Mouse (Mus musculus): ENCODE measurements around the gene Gfod1. TPM values are rescaled to one million over a fixed set of nuclear protein-coding genes. Genes with fewer than 3 reads are reported as not detected.

The Gfod1 gene
- polyA plus RNA-seq, 1 experiment from 2014 or later: 0.53 TPM

DNA sequence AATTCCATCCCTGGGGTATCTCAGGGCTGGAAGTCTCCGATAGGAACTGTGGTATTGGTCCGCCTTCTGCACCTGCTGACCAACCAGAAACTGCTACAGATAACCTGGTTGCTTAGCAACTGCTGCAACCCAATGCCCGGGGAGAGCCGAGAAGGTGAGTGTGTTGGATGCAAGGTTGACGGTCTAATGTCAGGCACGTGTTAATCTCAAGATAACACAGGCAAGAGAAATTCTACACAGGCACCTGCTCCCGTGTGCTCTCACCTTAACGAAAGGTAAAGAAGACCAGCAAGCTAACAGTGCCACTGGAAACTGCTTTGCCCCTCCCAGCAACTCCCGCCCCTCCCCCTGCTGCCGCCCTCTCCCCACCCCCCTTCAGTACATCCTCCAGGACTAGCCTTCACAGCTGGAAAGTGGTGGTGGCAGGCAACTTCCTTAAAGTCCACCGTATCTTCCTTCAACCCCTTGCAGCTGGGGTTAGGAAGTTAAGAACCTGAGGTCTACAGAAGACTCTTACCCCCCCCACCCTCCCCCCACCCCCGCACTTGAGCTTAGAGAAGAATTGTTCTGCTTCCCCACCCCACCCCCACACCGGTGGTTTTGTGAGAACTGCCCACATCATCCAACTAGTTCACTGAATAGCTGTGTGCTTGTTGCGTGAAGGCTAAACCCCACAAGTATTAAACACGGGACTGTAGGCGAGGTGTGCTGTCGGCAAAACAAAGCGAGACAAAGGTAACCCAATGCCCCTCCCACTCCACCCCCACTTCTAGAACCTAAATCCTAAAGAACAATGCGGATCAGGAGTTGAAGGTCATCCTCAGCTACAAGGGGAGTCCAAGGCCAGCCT is 88.6 kb downstream of the Gfod1 start:
- Histone ChIP-seq H3K9ac (ENCODE audit: low read length) (no peak overlapping the region), H3K4me1 (ENCODE audit: control insufficient read depth, insufficient read depth, low read length) (peaks cover 12% of the 10 kb centered on the region; the same call in 1 of the 2 replicates), H3K27me3 (ENCODE audit: control insufficient read depth, insufficient read depth, low read length) (no peaks in the 10 kb centered on the region; the same call in 1 of the 2 replicates), H3K4me3 (ENCODE audit: low read depth, low read length) (no peak overlapping the region), H3K27ac (ENCODE audit: low read depth, low read length) (no peak overlapping the region), H3K36me3 (ENCODE audit: control insufficient read depth, insufficient read depth, low read length) (no peaks in the 10 kb centered on the region), H3K4me2 (peak overlapping the region; percentile 20; the same call in 1 of the 2 replicates), H3K9me3 (ENCODE audit: control insufficient read depth, low read length) (no peaks in the 10 kb centered on the region)
- DNase-seq (ENCODE audit: low spot score, missing footprints) (peak; percentile 31), ATAC-seq (ENCODE audit: low FRiP score) (peak; percentile 61; the same call in 1 of the 2 replicates)
- 15% methylated on average over 18 of the region's 19 CpGs for WGBS

DNA sequence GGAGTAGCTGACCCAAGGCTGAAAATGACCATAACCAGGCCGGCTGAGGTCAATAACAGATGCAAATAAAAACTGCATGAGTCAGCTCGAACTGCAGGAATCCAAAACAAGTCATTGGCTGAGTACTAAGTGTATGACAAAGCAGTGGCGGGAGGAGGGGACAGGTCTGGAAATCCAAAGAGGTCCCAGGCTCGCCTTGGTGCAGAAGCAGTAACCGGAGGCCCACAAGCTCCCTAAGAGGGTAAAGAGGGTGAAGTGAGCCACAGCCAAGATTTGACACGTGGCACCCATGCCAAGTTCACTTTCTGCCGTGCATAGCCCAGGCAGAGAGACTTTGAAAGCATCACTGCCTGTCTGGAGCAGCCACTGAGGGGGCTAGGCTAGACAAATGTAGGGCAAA is 91.6 kb downstream of the Gfod1 start:
- 60% methylated on average over 7 of the region's 7 CpGs for WGBS
- ATAC-seq (ENCODE audit: low FRiP score) (no peak), DNase-seq (ENCODE audit: low spot score, missing footprints) (peak; percentile 68)
- Histone ChIP-seq H3K4me2 (no peak overlapping the region), H3K9ac (ENCODE audit: low read length) (no peak overlapping the region), H3K4me3 (ENCODE audit: low read depth, low read length) (no peak overlapping the region), H3K27ac (ENCODE audit: low read depth, low read length) (no peak overlapping the region), H3K36me3 (ENCODE audit: control insufficient read depth, insufficient read depth, low read length) (no peaks in the 10 kb centered on the region), H3K27me3 (ENCODE audit: control insufficient read depth, insufficient read depth, low read length) (no peaks in the 10 kb centered on the region; the same call in 1 of the 2 replicates), H3K4me1 (ENCODE audit: control insufficient read depth, insufficient read depth, low read length) (peaks cover 8% of the 10 kb centered on the region; the same call in 1 of the 2 replicates), H3K9me3 (ENCODE audit: control insufficient read depth, low read length) (no peaks in the 10 kb centered on the region)

DNA sequence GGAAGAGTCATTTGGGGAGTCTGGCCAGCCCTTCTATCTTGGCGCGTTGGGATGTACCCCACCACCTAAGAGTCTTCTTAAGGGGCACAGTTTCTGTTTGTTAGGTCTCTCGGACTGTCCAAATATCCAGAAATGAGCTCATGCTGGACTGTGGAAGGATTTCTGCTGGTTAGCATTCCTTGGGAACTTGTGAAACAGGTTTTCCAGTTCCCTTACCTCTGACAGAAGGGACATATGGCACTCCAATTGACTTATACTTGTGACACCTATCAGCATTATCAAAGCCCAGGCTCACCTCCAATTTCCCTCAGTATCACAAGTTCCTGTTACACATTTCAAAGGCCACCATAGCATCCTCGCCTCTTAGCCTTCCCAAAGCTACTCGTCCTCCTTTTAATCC is 93.0 kb downstream of the Gfod1 start:
- Histone ChIP-seq H3K9ac (ENCODE audit: low read length) (no peak overlapping the region), H3K4me3 (ENCODE audit: low read depth, low read length) (no peak overlapping the region), H3K27me3 (ENCODE audit: control insufficient read depth, insufficient read depth, low read length) (no peaks in the 10 kb centered on the region; the same call in 1 of the 2 replicates), H3K4me1 (ENCODE audit: control insufficient read depth, insufficient read depth, low read length) (peaks cover 8% of the 10 kb centered on the region; the same call in 1 of the 2 replicates), H3K36me3 (ENCODE audit: control insufficient read depth, insufficient read depth, low read length) (no peaks in the 10 kb centered on the region), H3K9me3 (ENCODE audit: control insufficient read depth, low read length) (no peaks in the 10 kb centered on the region), H3K4me2 (no peak overlapping the region), H3K27ac (ENCODE audit: low read depth, low read length) (no peak overlapping the region)
- WGBS: 84% methylated on average over 5 of the region's 5 CpGs
- ATAC-seq (ENCODE audit: low FRiP score) (no peak), DNase-seq (ENCODE audit: low spot score, missing footprints) (peak; percentile 53)

DNA sequence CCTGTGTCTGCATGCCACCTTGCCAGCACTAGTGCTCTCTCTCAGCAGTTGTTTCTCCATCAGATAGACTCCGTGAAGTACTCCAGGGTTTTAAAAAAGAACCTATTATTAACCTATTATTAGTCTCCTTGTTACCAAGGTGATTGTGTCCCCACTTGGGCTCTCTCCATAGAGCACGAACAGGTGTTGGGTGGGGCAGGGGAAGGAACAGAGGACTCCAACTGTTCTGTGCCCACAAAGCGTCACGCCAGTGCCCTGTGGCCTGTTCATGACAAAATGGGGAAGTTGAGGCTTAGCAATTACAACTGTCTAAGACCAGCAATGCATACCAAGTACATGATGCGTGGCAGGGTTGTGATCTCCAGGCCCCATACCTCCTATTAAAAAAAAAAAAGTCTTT is 94.4 kb downstream of the Gfod1 start:
- Histone ChIP-seq H3K9me3 (ENCODE audit: control insufficient read depth, low read length) (no peaks in the 10 kb centered on the region), H3K27me3 (ENCODE audit: control insufficient read depth, insufficient read depth, low read length) (no peaks in the 10 kb centered on the region; the same call in 1 of the 2 replicates), H3K4me3 (ENCODE audit: low read depth, low read length) (no peak overlapping the region), H3K4me1 (ENCODE audit: control insufficient read depth, insufficient read depth, low read length) (no peaks in the 10 kb centered on the region), H3K4me2 (no peak overlapping the region), H3K9ac (ENCODE audit: low read length) (no peak overlapping the region), H3K27ac (ENCODE audit: low read depth, low read length) (no peak overlapping the region), H3K36me3 (ENCODE audit: control insufficient read depth, insufficient read depth, low read length) (no peaks in the 10 kb centered on the region)
- WGBS: 79% methylated on average over 5 of the region's 5 CpGs
- DNase-seq (ENCODE audit: low spot score, missing footprints) (no peak), ATAC-seq (ENCODE audit: low FRiP score) (no peak)

DNA sequence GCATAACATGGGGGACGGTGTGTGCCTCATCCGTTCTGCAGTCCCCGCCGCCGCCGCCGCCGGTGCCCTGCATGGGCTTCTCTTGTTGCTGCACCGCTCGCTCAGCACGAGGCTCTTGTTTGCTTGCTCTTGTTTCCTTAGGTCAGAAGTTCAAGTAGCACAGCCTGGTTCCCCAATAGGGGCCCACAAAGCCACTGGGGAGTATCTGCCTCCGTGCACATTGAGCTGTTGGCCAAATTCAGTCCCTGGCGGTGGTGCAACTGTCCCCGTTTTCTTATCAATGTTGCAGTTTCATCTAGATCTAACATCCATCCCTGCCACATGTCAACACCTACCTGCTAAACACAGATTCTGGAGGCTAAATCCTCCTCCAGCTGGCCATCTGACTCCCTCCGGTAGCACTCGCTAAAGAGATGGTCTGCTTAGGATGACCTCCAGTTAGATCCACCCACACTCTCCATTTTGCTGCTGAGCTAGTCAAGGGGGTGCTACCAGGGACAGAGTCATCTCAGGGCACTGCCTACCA is 95.0 kb downstream of the Gfod1 start:
- H3K36me3 ChIP-seq (ENCODE audit: control insufficient read depth, insufficient read depth, low read length): no peaks in the 10 kb centered on the region
- H3K4me3 ChIP-seq (ENCODE audit: low read depth, low read length): no peak overlapping the region
- DNase-seq (ENCODE audit: low spot score, missing footprints) (peak; percentile 87), ATAC-seq (ENCODE audit: low FRiP score) (no peak)
- H3K27me3 ChIP-seq (ENCODE audit: control insufficient read depth, insufficient read depth, low read length): no peaks in the 10 kb centered on the region; the same call in 1 of the 2 replicates
- no peak overlapping the region for H3K4me2 ChIP-seq
- WGBS: 41% methylated on average over 16 of the region's 16 CpGs
- no peaks in the 10 kb centered on the region for H3K9me3 ChIP-seq (ENCODE audit: control insufficient read depth, low read length)
- H3K27ac ChIP-seq (ENCODE audit: low read depth, low read length): no peak overlapping the region
- no peak overlapping the region for H3K9ac ChIP-seq (ENCODE audit: low read length)
- no peaks in the 10 kb centered on the region for H3K4me1 ChIP-seq (ENCODE audit: control insufficient read depth, insufficient read depth, low read length)

DNA sequence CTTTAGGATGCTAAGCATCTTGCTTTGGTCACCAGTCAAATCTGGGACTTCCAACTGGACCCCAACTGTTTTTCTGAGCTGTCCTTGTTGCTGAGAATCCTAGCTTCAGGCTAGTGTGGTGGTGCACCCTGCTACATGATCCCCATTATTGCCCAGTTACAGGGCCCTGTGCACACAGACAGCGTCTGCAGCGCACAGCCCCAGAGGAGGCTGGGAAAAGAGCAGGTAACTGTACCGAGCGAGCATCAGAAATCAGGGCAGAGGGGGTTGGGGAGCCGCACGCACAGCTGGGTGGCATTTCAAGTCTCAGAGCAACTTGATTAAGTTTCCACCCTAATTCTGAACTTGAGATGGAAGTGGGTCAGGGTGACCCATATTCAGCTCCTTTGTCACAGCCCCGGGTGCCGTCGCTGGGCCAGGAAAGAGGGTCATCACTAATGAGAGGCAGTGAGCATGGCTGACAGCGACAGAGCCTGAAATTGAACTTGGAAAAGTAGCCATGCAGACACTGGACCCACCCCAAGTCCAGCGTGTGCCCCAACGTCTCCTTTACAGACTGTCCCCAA is 97.8 kb downstream of the Gfod1 start:
- H3K27ac ChIP-seq (ENCODE audit: low read depth, low read length): no peak overlapping the region
- H3K9me3 ChIP-seq (ENCODE audit: control insufficient read depth, low read length): no peaks in the 10 kb centered on the region
- no peak overlapping the region for H3K9ac ChIP-seq (ENCODE audit: low read length)
- 91% methylated on average over 12 of the region's 12 CpGs for WGBS
- no peaks in the 10 kb centered on the region for H3K4me1 ChIP-seq (ENCODE audit: control insufficient read depth, insufficient read depth, low read length)
- DNase-seq (ENCODE audit: low spot score, missing footprints) (no peak), ATAC-seq (ENCODE audit: low FRiP score) (no peak)
- no peak overlapping the region for H3K4me2 ChIP-seq
- no peaks in the 10 kb centered on the region; the same call in 1 of the 2 replicates for H3K27me3 ChIP-seq (ENCODE audit: control insufficient read depth, insufficient read depth, low read length)
- H3K4me3 ChIP-seq (ENCODE audit: low read depth, low read length): no peak overlapping the region
- no peaks in the 10 kb centered on the region for H3K36me3 ChIP-seq (ENCODE audit: control insufficient read depth, insufficient read depth, low read length)

DNA sequence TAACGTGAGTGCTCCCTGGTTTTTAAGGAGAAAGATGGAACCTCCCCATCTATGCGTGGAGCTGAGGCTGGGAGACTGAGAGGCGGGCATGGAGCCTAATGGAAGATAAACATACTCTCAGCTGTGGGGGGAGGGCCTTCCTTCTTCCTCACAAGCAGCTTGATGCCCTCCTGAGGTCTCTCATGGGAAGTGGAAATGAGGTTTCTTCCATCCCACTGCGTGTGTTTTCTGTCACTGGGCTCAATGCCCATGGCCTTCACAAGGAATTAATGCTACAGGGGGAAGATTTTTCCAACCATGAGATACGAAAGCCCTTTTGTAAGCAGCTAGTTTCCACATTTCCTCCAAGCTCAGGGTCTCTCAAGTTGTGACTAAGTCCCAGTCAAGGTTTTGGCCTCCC is 100.3 kb downstream of the Gfod1 start:
- Histone ChIP-seq H3K4me1 (ENCODE audit: control insufficient read depth, insufficient read depth, low read length) (no peaks in the 10 kb centered on the region), H3K4me3 (ENCODE audit: low read depth, low read length) (no peak overlapping the region), H3K36me3 (ENCODE audit: control insufficient read depth, insufficient read depth, low read length) (no peaks in the 10 kb centered on the region), H3K27ac (ENCODE audit: low read depth, low read length) (no peak overlapping the region), H3K9me3 (ENCODE audit: control insufficient read depth, low read length) (no peaks in the 10 kb centered on the region), H3K4me2 (no peak overlapping the region), H3K27me3 (ENCODE audit: control insufficient read depth, insufficient read depth, low read length) (no peaks in the 10 kb centered on the region), H3K9ac (ENCODE audit: low read length) (no peak overlapping the region)
- DNase-seq (ENCODE audit: low spot score, missing footprints) (peak; percentile 67), ATAC-seq (ENCODE audit: low FRiP score) (no peak)
- WGBS: 80% methylated on average over 5 of the region's 5 CpGs

DNA sequence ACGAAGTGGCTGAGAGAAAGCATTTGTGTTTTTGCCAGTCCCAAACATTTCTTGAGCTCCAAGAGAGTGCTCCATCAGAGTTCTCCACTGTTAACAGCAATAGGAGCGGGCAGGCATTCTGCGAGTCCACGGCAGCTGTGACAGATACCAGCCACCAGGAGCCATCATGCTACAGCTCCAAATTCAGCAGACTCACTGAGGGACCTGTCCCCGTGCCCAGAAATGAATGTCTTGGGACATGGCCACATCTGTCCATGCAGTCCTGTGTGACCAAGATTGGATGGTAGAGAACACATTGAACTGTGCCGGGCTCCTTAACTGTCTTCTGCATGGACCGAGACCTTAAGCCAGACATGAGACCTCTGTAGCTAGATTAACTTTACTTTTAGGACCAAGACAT is 100.7 kb downstream of the Gfod1 start:
- no peak overlapping the region for H3K27ac ChIP-seq (ENCODE audit: low read depth, low read length)
- no peaks in the 10 kb centered on the region for H3K27me3 ChIP-seq (ENCODE audit: control insufficient read depth, insufficient read depth, low read length)
- DNase-seq (ENCODE audit: low spot score, missing footprints) (no peak), ATAC-seq (ENCODE audit: low FRiP score) (no peak)
- H3K36me3 ChIP-seq (ENCODE audit: control insufficient read depth, insufficient read depth, low read length): no peaks in the 10 kb centered on the region
- no peaks in the 10 kb centered on the region for H3K9me3 ChIP-seq (ENCODE audit: control insufficient read depth, low read length)
- no peaks in the 10 kb centered on the region for H3K4me1 ChIP-seq (ENCODE audit: control insufficient read depth, insufficient read depth, low read length)
- no peak overlapping the region for H3K9ac ChIP-seq (ENCODE audit: low read length)
- H3K4me2 ChIP-seq: no peak overlapping the region
- 87% methylated on average over 7 of the region's 7 CpGs for WGBS
- no peak overlapping the region for H3K4me3 ChIP-seq (ENCODE audit: low read depth, low read length)

DNA sequence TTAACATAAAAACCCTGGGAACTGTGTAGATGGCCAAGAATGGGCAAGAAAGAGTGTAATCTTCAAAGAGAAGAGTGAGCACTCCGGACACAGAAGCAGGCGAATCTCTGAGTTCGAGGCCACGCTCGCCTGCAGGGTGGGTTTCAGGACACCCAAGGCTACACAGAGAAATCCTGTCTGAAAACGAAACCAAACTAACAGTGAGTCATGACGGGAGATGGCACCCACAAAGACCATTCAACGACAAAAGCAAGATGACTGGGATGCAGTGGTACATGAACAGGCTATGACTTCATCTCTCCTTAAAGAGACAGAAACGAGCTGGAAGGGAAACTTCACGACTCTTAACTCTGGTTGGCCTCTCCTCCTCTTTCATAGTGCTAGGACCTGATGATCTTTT is 101.6 kb downstream of the Gfod1 start:
- no peak for DNase-seq (ENCODE audit: low spot score, missing footprints)
- ATAC-seq (ENCODE audit: low FRiP score): no peak
- no peak overlapping the region for H3K9ac ChIP-seq (ENCODE audit: low read length)
- H3K27me3 ChIP-seq (ENCODE audit: control insufficient read depth, insufficient read depth, low read length): no peaks in the 10 kb centered on the region
- H3K4me2 ChIP-seq: no peak overlapping the region
- no peaks in the 10 kb centered on the region for H3K36me3 ChIP-seq (ENCODE audit: control insufficient read depth, insufficient read depth, low read length)
- 90% methylated on average over 10 of the region's 10 CpGs for WGBS
- H3K9me3 ChIP-seq (ENCODE audit: control insufficient read depth, low read length): no peaks in the 10 kb centered on the region
- no peaks in the 10 kb centered on the region for H3K4me1 ChIP-seq (ENCODE audit: control insufficient read depth, insufficient read depth, low read length)
- no peak overlapping the region for H3K27ac ChIP-seq (ENCODE audit: low read depth, low read length)
- no peak overlapping the region for H3K4me3 ChIP-seq (ENCODE audit: low read depth, low read length)
